Mouse (Mus musculus): ENCODE results near the gene Gp2.

The Gp2 gene

GRCm38 (mm10) chr7:119459185-119459584 is at the start of gene Gp2:
Gene Gp2, minus strand, starts transcription at chr7:119459285.
- no peak for DNase-seq (ENCODE audit: low read depth, low spot score)

- no peak for DNase-seq (ENCODE audit: low read depth, low spot score)
Measured at GRCm38 (mm10) chr7:119490041-119490780, 31.1 kb upstream of the Gp2 start.

GRCm38 (mm10) chr7:119486683-119487082 is 27.6 kb upstream of the Gp2 start:
- DNase-seq (ENCODE audit: low read depth, low spot score), result no peak

- DNase-seq (ENCODE audit: low read depth, low spot score), result no peak
Measured at GRCm38 (mm10) chr7:119484154-119484553, 25.1 kb upstream of the Gp2 start.

GRCm38 (mm10) chr7:119479256-119479655 is 20.2 kb upstream of the Gp2 start, which contains the start of gene Umod:
Gene Umod, minus strand, starts transcription at chr7:119479282.
- no peak for DNase-seq (ENCODE audit: low read depth, low spot score)

GRCm38 (mm10) chr7:119476500-119477389 is 17.7 kb upstream of the Gp2 start:
- DNase-seq (ENCODE audit: low read depth, low spot score), result peak; percentile 54

- no peak for DNase-seq (ENCODE audit: low read depth, low spot score)
Measured at GRCm38 (mm10) chr7:119454192-119454591, 4.9 kb downstream of the Gp2 start.

- peak; percentile 3 for DNase-seq (ENCODE audit: low read depth, low spot score)
Measured at GRCm38 (mm10) chr7:119443849-119444248, 15.2 kb downstream of the Gp2 start.

GRCm38 (mm10) chr7:119441938-119442337 is 17.1 kb downstream of the Gp2 start:
- no peak for DNase-seq (ENCODE audit: low read depth, low spot score)

GRCm38 (mm10) chr7:119427180-119427616 is 31.9 kb downstream of the Gp2 start:
- peak; percentile 73 for DNase-seq (ENCODE audit: low read depth, low spot score)

- no peak for DNase-seq (ENCODE audit: low read depth, low spot score)
Measured at GRCm38 (mm10) chr7:119420730-119421129, 38.4 kb downstream of the Gp2 start.

- no peak for DNase-seq (ENCODE audit: low read depth, low spot score)
Measured at GRCm38 (mm10) chr7:119418523-119418922, 40.6 kb downstream of the Gp2 start.

- no peak for DNase-seq (ENCODE audit: low read depth, low spot score)
Measured at GRCm38 (mm10) chr7:119394050-119394732, 64.9 kb downstream of the Gp2 start.

Data from ES-CJ7 (cell line).